Mouse (Mus musculus) urinary bladder, postnatal 36 days (tissue): ENCODE data around the gene Golga2.
A peak's percentile ranks its signal among the peaks of the same experiment; 100 is the strongest.

ENCODE experiments used
- DNase-seq, 2 experiments: peaks; one replicate each; pipeline ENCODE4 v3.0.0; 2022; ENCODE audit warnings: low spot score in 2 of 2, mixed read lengths in 1 of 2

Golga2 gene

GRCm38 (mm10) chr2:32342539-32343350 lies 55.6 kb downstream of the Golga2 start:
- peak in 1 of 2 experiments; percentile 60 for DNase-seq

GRCm38 (mm10) chr2:32343351-32343671 lies 56.1 kb downstream of the Golga2 start:
- no peak for DNase-seq

- no peak for DNase-seq
Measured at GRCm38 (mm10) chr2:32344056-32344455, 56.9 kb downstream of the Golga2 start.

- DNase-seq = no peak
Measured at GRCm38 (mm10) chr2:32344598-32345321, 57.6 kb downstream of the Golga2 start.

GRCm38 (mm10) chr2:32347019-32347418 lies 59.8 kb downstream of the Golga2 start:
- no peak for DNase-seq

GRCm38 (mm10) chr2:32348311-32348710 lies 61.1 kb downstream of the Golga2 start:
- DNase-seq = no peak

- DNase-seq = no peak
Measured at GRCm38 (mm10) chr2:32349625-32350255, 62.6 kb downstream of the Golga2 start.

- no peak for DNase-seq
Measured at GRCm38 (mm10) chr2:32350471-32351051, 63.4 kb downstream of the Golga2 start.

GRCm38 (mm10) chr2:32351471-32351961 lies 64.3 kb downstream of the Golga2 start:
- no peak for DNase-seq

GRCm38 (mm10) chr2:32352151-32353006 lies 65.2 kb downstream of the Golga2 start, which contains the start of gene Ciz1:
Ciz1 (plus strand) TSS chr2:32352327.
- DNase-seq = no peak

- peak; percentile 89 to 90 for DNase-seq
Measured at GRCm38 (mm10) chr2:32353007-32353542, 65.9 kb downstream of the Golga2 start, which contains the start of gene Dnm1. Dnm1 (minus strand) TSS chr2:32353338.

- no peak for DNase-seq
Measured at GRCm38 (mm10) chr2:32353836-32354235, 66.7 kb downstream of the Golga2 start.

- DNase-seq = no peak
Measured at GRCm38 (mm10) chr2:32354336-32354895, 67.2 kb downstream of the Golga2 start.

GRCm38 (mm10) chr2:32356216-32356615 lies 69.0 kb downstream of the Golga2 start:
- no peak for DNase-seq
